Mouse (Mus musculus): ENCODE results near the gene Abcb11.

GRCm38 (mm10) chr2:69221868-69222416, 120.5 kb downstream of the Abcb11 start:
- no peak for TF ChIP-seq TCF12 (IDR thresholded peaks at IDR 0.05; ENCODE audit: insufficient read depth, poor library complexity, severe bottlenecking)
- no peak for TF ChIP-seq POLR2A (IDR thresholded peaks at IDR 0.05; ENCODE audit: insufficient read length, low read depth)
- no peak for TF ChIP-seq USF1 (IDR thresholded peaks at IDR 0.05; ENCODE audit: low read depth)
- TF ChIP-seq E2F4 (IDR thresholded peaks at IDR 0.05; ENCODE audit: insufficient read depth) = no peak
- no peak for TF ChIP-seq MYOD1 (IDR thresholded peaks at IDR 0.05; ENCODE audit: control insufficient read depth in 1 of 3, insufficient read length in 2 of 3, low read depth in 2 of 3)
- no peak for TF ChIP-seq MYOG (IDR thresholded peaks at IDR 0.05; ENCODE audit: control insufficient read depth in 1 of 3, insufficient read depth in 1 of 3, insufficient read length in 2 of 3, low read depth in 2 of 3)
